Mouse (Mus musculus): Measurements from ENCODE around the gene Rgs7.

Rgs7 gene

DNA sequence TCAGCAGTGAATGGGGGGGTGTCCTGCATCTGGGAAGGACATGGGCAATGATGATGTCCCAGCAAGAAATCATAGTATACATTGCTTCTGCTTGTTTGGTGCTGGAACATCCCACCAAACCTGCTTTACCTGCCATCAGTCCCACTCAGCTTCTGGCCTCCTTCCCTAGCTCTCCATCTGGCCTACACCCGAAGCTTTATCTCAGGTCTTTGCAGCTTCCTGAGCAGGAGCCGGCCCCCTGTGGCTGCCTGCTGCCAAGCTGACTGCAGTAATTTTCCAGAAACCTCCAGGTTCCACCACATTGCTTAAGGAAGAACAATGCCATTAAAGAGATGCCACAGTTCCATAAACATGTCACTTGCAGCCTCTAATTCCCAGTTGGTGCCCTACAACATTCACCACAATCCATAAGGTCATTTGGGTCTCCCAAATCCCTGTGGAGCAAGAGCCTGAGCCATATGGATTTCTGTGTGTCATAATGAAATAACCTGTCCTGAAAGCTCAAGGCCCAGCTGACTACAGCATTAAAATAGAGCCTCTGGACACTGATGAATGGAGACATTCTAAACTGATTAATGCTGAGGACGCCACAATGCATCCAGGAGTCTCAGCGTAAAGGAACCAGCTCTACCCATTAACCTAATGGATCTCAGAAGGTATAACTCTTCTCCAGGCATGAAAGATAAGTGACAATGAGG is 60.8 kb downstream of the Rgs7 start:
- DNase-seq, result peak; percentile 98

GRCm38 (mm10) chr1:175427112-175427511 is 65.2 kb downstream of the Rgs7 start:
- DNase-seq, result no peak

DNA sequence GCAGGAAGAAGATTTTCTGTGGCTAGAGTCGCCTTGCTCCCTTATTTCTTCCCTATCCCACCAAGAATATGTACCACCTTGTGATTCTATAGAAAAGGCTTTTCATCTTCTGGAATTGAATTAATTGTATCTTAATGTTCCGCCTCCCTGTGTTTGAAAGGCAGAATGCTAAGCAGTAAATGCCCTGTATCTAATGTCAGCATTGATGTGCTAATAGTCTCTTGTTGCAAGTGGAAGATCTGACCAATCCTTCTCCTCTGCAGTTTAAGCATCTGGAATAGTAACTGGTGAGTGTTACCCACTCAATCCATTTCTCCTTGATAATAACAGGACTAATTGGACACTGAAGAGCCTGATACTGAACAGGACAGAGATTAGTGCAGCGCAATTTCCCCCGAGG is 65.9 kb downstream of the Rgs7 start:
- DNase-seq, result no peak

DNA sequence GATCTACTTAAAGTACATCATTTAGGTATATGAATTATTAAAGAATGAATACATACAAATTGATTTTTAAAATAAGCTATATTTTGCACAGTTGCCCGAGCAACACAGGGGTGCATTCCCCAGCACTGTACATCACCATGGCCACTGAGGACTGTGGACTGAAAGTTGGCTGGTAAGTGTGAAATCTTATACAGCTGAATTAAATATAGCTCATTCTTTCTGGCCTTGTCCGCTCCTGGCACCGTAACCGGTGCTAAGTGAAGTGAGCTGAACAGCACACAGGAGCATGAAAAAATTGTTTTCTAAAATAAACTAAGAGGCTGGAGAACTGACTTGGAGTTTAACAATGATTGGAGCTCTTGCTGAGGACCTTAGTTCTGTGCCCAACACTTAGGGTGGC is 71.4 kb downstream of the Rgs7 start:
- DNase-seq, result peak; percentile 32

DNA sequence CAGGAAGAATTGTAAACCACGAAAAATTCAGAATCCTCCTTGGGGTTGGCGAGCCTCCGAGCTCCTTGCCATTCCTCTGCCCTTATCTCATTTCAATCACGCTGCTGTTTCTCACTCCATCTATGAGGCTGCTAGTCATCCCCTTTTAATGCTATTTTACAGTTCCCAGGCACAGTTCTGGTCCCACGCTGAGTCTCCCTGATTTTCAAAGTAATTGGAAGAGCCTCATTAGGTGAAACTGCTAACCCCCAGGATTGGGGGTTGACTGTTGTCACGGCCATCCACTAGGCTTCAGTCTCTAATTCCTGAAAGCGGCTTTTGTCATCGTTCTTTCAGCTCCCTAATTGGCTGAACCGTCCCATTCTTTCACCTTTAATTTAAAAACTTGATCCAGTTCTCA is 76.6 kb downstream of the Rgs7 start:
- no peak for DNase-seq

DNA sequence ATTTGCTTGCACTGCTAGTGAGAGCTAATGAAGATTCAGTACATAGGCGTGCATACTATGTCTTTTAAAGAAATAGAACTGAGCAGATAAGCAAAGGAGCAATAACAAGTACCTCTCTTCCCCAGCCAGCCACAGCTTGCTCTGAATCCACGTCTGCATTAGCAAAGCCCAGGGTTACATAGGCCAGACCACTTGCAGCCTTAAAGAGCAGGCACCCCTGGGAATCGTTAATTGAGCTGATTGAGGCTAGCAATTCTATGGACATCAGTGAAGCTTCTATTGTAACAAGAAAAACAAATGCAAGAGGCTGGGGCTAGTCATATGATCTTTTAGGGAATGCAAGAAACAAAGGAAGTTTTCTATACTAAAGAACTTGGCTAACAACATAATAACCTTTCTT is 81.9 kb downstream of the Rgs7 start:
- no peak for DNase-seq

GRCm38 (mm10) chr1:175391894-175392293 is 100.4 kb downstream of the Rgs7 start:
- no peak for DNase-seq

- DNase-seq, result no peak
These were observed 103.0 kb downstream of the Rgs7 start for GRCm38 (mm10) chr1:175389250-175389649.

DNA sequence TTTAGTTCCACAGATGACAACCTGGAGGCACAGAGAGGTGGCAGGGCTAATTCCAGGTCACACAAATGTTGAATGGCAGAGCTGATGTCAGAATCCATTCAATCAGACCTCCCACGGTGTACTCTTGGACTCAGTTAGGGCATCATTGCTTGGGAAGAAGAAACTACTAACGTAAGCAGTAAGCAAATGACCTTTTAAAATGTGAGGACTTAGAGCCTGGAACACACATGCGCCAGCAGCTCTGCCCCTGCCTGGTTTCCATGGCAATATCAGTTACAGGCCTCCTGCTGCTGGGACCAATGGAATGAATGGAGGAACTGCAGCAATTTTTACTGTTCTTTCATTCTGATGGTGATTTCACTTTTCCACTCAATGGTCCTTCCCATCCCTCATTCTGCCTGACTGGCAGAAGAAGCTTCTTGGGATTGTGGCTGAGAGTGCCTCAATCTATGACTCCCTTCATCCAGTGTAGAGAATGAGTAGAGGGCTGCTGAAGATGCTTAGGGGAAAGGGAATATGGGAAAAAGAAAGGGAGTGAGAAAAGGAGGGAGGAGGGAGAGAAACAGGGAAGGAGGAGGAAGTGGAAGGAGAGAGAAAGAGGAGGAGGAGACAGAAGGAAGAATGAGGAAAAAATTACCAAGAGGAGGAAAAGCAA is 106.6 kb downstream of the Rgs7 start:
- peak; percentile 44 for DNase-seq

- peak; percentile 63 for DNase-seq
These were observed 119.7 kb downstream of the Rgs7 start for GRCm38 (mm10) chr1:175372571-175372970.

GRCm38 (mm10) chr1:175368062-175368461 is 124.2 kb downstream of the Rgs7 start:
- no peak for DNase-seq

GRCm38 (mm10) chr1:175363606-175364005 is 128.7 kb downstream of the Rgs7 start:
- DNase-seq, result no peak

DNA sequence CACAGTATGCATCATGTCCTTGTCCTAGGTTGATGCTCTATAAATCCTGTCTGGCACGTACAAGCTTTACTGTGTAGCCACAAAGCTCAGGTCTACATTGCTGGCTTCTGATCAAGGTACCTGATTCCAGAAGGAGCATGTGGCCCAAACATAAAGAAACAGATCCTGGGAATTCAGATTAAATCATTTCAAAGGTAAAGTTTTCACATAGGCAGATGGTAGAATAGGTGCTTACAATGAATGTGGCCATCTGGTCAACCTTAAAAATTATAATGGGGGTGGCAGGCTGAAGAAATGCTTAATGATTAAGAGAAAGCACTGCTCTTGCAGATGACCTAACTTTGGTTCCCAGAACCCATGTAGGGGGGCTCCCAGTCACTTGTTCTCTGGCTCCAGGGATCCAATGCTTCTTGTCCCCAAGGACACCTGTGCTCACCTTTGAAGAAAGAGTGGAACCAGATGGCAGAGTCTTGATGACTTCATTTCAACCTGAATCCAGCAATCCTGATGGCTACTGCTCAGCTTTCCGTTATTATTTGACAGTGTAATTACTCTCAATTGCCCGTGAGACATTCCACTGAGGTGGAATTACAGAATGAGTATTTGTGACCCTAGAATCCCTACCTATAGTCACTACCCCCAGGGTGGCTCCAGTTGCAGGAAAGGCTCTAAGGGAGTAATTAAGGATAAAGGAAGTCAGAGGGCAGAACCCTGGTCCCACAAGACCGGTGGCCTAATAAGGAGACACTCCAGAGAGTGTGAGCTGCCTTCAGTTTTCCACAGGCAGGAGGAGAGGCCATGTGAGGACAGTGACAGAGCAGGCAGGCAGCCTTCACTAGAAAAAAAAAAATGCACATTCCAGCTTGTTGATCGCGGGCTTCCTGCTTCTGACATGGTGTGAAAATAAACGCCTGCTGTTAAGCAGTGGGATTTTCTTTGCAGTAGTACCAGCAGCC is 132.6 kb downstream of the Rgs7 start:
- DNase-seq, result peak; percentile 67

GRCm38 (mm10) chr1:175352921-175353320 is 139.4 kb downstream of the Rgs7 start:
- peak; percentile 1 for DNase-seq

- no peak for DNase-seq
These were observed 146.1 kb downstream of the Rgs7 start for GRCm38 (mm10) chr1:175346162-175346561.

GRCm38 (mm10) chr1:175336191-175336590 is 156.1 kb downstream of the Rgs7 start:
- DNase-seq, result no peak

DNA sequence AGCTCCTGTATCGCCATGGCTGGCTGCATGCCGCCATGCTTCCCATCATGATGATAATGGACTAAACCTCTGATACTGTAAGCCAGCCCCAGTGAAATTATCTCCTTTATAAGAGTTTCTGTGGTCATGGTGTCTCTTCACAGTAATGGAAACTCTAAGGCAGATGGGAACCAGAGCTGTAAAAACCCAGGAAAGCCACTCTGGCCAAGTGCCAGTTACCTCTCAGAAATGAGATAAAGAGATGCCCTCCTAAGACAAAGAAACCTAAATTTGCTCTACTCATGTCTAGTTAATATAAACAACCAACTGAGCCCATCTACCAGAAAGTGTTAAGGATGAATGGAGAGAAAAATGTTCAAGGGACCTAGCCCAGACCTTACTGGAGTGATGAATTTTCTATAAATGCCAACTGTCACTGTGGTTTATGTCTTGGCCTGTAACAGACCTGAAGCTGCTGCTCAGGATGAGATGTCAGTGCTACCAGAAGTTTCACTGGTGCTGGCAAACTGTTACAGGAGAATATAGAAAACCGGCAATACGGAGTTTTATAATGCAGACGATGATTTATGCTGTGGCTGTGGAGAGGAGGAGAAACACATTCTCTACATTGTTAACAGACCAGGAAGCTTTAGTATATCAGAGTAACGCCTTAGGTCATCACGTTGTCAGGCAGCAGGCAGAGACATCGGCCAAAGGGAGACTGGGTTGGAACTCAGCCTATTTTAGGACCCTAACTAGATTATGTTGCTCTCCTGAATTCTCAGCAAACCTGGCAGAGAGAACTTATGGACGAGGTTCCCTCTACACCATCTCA is 159.1 kb downstream of the Rgs7 start:
- peak; percentile 45 for DNase-seq

DNA sequence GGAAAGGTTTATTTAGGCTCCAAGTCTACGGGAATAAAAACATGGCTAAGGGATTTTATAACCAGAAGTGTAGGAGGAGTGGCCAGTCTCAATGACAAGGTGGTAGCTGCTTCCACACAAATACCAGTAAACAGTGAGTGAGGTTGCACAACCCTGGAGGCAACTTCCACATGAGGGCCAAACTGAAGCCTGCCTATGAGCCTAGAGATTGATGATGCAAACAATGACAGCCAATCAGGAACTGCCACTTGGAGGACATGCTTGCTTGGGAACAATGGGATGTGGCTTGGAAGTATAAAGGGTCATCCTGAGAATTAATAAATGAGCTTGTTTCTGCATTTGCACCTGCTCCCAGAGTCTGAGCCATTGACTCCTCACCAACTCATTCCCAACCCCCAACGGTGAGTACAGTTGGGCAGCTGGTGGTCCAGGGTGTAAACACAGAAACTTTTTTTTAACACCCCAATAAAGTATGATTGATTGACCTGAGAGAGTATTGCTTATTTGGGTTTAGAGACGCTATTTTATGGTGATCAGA is 162.3 kb downstream of the Rgs7 start:
- DNase-seq, result no peak

DNA sequence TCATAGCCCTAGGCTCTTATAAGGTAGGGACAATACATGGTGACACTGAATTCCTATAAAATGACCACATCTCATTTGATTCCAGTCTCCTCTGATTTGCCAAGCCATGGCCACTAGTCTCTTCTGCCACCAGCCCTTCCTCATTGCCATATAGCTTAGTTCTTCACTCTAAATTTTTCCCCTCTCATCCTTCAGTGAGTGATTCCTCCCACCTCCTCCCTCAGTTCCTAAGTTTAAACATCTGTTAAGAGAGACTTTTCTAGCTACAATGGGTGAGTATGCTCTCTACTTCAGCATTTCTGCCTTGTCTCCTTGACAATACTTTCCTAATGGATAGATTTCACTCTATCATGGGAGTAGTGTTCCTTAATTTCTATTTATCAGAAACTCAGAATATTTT is 169.5 kb downstream of the Rgs7 start:
- DNase-seq, result no peak

DNA sequence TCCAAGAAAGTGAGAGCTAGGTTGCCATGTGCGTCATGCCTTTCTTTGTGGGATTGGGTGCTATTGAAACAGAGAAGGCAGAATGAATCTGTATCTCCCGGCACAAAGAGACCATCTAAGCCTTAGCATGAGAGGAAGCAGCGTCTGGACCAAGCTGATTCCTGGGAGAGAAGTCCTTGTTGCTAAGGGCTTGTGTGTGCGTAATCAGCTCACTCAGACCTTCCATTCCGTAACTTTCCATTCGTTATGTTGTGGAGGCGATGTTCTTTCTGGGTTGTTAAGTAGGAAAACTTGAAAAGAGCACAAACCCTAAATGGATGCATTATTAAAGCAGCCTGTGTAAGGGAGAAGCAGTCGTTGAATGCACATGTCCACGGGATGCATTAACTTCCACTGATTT is 173.1 kb downstream of the Rgs7 start:
- no peak for DNase-seq

DNA sequence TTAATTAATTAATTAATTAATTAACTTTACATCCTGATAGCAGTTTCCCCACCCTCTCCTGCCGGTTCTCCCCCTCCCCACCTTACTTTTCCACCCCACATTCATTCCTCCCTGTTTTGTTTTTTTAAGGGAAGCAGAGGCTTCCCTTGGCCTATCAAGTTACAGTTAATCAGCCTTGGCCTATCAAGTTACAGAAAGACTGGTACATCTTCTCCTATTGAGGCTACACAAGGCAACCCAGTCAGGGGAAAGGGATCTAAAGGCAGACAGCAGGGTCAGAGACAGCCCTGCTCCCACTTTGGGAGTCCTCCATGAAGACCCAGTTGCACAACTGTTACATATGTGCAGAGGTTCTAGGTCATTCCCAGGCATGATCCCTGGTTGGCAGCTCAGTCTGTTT is 175.0 kb downstream of the Rgs7 start:
- no peak for DNase-seq

DNA sequence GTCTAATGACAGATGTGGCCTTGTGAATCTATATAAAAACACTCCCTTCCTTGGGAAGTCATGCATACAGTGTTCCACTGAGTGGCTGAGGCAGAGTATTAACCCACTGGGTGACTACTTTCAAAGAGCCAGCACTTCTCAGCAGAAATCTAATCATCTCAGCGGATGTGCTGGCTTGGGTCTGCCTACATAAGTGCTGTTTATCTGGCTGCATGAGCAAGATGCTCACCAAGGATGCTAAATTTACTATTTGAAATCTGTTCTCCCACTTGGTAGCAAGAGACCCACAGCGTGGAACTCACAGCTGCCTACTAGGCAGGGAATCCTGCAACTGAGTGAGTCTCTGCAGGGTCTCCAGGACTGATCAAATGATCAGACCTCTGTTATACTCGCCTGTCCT is 184.7 kb downstream of the Rgs7 start:
- DNase-seq, result no peak
